Mouse (Mus musculus): ENCODE results near the gene Ncor2.

The Ncor2 gene

GRCm38 (mm10) chr5:125170107-125170842, 8.7 kb downstream of the Ncor2 start:
- no peak for DNase-seq (ENCODE audit: low spot score in 2 of 2)

DNA sequence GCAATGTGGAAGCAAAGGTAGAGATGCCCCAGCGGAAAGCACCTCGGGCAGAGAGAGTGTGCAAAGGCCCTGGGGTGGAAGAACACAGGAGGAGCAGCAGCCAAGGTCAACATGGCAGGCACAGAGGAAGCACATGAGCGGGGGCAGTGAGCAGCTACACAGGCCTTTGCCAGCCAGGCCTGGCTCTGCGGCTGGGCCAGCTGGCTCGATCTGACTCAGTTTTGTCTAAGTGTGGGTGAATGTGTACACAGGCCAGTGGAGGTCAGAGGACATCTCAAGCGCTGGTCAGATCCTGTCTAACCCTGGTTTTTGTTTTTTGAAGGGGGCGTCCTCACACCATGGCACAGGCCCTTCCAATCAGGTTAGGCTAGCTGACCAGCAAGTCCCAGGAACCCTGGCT, 10.9 kb downstream of the Ncor2 start:
- DNase-seq (ENCODE audit: low spot score in 2 of 2) = no peak

DNA sequence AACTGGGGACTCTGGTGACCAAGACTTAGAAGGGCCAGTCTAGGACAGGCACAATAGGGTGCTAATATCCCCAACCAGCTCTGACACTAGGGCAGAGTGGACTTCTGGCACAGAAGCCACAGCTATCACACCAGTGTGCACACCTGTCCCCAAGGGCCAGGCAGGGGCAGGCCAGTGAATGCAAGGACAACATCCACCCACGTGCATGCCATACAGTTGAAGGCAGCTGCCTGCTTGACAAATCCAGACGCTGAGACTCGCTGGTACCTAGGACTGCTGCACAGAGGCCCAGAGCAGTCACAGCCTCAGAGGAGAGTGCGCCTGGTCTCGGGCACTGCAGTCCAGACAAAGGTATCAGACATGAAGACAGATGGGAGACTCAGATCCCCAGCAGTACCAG, 11.5 kb downstream of the Ncor2 start:
- DNase-seq (ENCODE audit: low spot score in 2 of 2) = no peak

- DNase-seq (ENCODE audit: low spot score in 2 of 2) = no peak
These were observed 13.0 kb downstream of the Ncor2 start for GRCm38 (mm10) chr5:125165993-125166392.

- DNase-seq (ENCODE audit: low spot score in 2 of 2) = peak; percentile 71 to 72
These were observed 14.4 kb downstream of the Ncor2 start for GRCm38 (mm10) chr5:125164465-125165167.

DNA sequence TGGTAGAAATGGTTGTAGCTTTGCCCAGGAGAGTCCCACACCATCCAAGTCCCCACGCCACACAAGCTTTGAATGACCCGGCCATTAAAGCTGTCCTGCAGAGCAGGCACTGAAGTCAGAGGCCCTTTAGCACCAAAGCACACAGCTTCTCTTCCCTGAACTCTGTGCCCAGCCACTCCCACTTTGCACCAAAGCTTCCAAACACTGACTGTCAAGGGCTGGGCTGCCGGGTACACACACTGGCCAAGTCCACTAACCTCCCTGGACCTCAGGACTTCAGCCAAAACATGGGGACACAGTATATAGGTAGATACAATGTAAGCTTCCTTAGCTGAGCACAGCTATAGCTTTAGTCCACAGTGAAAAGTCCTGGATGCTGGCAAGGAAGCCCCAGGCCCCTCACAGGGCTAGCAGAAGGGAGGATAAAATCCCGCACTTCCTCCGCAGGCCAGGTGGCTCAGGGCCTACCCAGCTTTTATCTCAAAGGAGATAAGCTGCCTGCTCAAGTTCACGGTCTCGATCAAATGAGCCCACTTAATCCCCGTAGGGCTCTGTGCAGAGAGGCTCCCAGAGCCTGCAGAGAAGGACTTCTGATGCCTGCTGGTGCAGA, 15.5 kb downstream of the Ncor2 start:
- DNase-seq (ENCODE audit: low spot score in 2 of 2) = no peak

DNA sequence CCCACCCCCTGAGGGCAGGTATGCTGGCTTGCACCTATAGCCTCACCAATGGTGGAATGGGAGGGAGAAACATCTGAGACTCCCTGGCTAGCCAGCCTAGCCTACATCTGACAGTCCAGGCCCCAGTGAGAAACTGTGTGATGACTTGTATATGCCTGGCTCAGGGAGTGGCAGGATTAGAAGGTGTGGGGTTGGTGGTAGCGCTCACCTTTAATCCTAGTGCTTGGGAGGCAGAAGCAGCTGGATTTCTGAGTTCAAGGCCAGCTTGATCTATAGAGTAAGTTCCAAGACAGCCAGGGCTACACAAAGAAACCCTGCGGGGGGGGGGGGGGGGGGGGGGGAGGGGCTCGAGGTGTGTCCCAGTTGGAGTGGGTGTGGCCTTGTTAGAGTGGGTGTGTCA, 16.6 kb downstream of the Ncor2 start:
- no peak for DNase-seq (ENCODE audit: low spot score in 2 of 2)

- no peak for DNase-seq (ENCODE audit: low spot score in 2 of 2)
These were observed 19.1 kb downstream of the Ncor2 start for GRCm38 (mm10) chr5:125159804-125160405.

- peak; percentile 85 to 86 for DNase-seq (ENCODE audit: low spot score in 2 of 2)
These were observed 19.7 kb downstream of the Ncor2 start for GRCm38 (mm10) chr5:125159293-125159692.

DNA sequence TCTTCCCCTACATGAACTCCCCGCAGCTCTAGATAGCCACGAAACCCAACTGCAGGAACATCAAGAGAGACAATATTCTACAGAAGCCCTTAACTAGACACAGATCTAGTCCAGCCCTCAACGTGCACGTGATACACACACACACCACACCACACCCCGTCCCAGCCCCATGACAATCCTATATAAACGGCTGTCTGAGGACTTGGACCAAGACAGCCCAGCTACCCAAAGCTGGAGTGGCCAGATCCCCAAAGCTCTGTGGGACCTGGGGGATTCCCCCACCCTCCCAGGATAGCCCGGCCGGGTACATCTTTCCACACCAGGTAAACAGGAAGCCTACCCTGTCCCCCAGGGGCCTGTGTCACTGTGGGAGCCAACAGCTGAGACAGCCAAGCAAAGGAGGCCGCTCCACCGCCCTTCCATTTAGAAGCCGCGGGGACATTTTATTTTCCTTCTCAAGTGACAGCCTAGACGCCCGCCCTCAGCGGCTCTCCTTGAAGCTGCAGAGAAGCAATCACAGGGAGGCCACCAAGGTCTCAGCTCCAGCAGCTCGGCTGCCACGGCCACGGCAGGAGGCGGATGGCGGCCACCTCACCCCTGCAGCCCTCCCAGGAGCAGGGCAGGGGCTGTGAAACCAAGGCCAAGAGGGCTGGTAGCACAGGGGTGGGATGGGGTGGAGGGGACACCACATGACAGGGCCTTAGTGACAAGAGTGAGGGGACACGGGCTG, 20.6 kb downstream of the Ncor2 start:
- no peak for DNase-seq (ENCODE audit: low spot score in 2 of 2)

GRCm38 (mm10) chr5:125157375-125158033, 21.5 kb downstream of the Ncor2 start:
- DNase-seq (ENCODE audit: low spot score in 2 of 2) = no peak

DNA sequence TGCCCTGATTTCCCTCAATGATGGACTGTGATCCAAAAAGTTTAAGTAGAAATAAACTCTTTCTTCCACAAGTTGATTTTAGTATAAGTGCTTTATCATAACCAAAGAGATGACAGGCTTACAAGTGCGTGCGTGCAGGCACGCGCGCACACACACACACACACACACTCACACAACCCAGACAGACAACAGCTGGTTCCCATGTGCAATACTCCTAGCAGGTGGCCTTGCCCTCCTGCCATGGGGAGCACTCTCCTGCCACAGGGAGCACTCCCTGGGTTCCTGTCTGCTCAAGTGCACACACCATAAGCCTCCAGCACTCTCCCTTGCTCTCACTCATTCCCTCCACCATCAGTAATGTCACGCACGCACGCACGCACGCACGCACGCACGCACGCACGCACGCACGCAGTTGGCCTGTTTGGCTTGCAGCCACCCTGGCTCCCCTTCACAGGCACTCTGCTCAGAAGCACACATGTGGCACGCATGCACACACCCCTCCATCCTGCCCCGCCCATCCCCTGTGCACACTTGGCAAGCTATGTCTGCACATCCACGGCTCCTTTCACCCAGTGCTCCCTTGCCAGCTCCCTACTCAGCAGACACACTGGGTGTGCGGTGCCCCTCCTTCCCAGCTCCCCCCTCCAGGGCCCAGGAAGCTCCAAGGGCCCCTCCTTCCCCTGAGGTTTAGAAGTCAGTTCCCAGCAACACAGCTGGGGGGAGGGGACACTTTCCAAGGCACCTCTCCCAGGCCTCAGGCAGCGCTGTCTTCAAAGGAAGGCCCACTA, 22.4 kb downstream of the Ncor2 start:
- peak in 1 of 2 experiments; percentile 38 for DNase-seq (ENCODE audit: low spot score in 2 of 2)

GRCm38 (mm10) chr5:125155451-125155850, 23.6 kb downstream of the Ncor2 start:
- DNase-seq (ENCODE audit: low spot score in 2 of 2) = no peak

GRCm38 (mm10) chr5:125154989-125155388, 24.0 kb downstream of the Ncor2 start:
- peak; percentile 81 to 86 for DNase-seq (ENCODE audit: low spot score in 2 of 2)

- DNase-seq (ENCODE audit: low spot score in 2 of 2) = no peak
These were observed 24.8 kb downstream of the Ncor2 start for GRCm38 (mm10) chr5:125154178-125154577.

- DNase-seq (ENCODE audit: low spot score in 2 of 2) = no peak
These were observed 25.7 kb downstream of the Ncor2 start for GRCm38 (mm10) chr5:125153201-125153816.

- peak; percentile 74 to 77 for DNase-seq (ENCODE audit: low spot score in 2 of 2)
These were observed 27.0 kb downstream of the Ncor2 start for GRCm38 (mm10) chr5:125151872-125152534.

GRCm38 (mm10) chr5:125150951-125151564, 28.0 kb downstream of the Ncor2 start:
- DNase-seq (ENCODE audit: low spot score in 2 of 2) = no peak

DNA sequence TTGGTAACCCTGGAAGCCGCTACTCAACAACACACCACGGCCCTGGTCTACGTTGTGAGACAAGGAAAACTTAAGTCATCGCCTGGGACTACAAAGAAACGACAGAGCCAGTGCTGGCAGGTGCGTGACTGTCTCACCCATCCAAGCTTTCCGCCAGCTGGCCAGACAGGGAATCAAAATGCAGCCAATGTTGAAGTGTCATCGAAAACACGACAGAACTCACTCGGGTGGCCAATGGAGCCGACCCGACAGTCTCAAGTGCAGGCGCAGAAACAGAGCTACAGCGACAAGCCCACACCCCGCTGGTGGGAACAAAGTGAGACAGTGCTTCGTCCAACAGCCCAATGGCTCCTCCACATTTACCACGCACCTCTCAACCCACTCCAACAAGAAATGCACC, 29.9 kb downstream of the Ncor2 start:
- DNase-seq (ENCODE audit: low spot score in 2 of 2) = no peak

Data from right cerebral cortex, postnatal 10 days (tissue).